Comparison of ENCODE assay signal across 27 mouse cellular contexts in genomic region chr14:46984542-46985125, GRCm38 (mm10).
DNase-seq lines count a peak whose midpoint lies in the region; ATAC-seq and TF ChIP-seq lines count a peak whose summit lies in the region.
"Had no signal": no experiment of that assay in that cellular context is flagged by ENCODE, and none has a peak within 500 bp of the region (broad histone marks: within the 10 kb centered on the region; RNA-seq: fewer than 3 reads in every experiment).

No protein-coding gene starts in this region.

- WGBS in heart, embryonic 13.5 days = 58% methylated on average over 8 of the region's 8 CpGs
- WGBS in kidney, embryonic 16.5 days = 58% methylated on average over 8 of the region's 8 CpGs

- no peaks in the 10 kb centered on the region for H3K9me3 ChIP-seq in heart, embryonic 13.5 days
- no peaks in the 10 kb centered on the region for H3K9me3 ChIP-seq in kidney, embryonic 16.5 days (ENCODE audit: low read length)
- H3K9me3 ChIP-seq: forebrain, embryonic 12.5 days; G1E; hindbrain, embryonic 15.5 days; limb, embryonic 15.5 days; midbrain, embryonic 10.5 days; neural tube, embryonic 13.5 days had no signal

- H3K36me3 ChIP-seq in heart, embryonic 13.5 days = no peaks in the 10 kb centered on the region
- H3K36me3 ChIP-seq in kidney, embryonic 16.5 days (ENCODE audit: insufficient read depth, low read length) = no peaks in the 10 kb centered on the region
- H3K36me3 ChIP-seq: forebrain, embryonic 12.5 days; G1E; hindbrain, embryonic 15.5 days; limb, embryonic 15.5 days; midbrain, embryonic 10.5 days; neural tube, embryonic 13.5 days had no signal

- CTCF ChIA-PET in Patski (lab: Charles Lee) = interaction anchor here (1.0 to 2.1 kb wide), 2 partner anchors 10 to 20 kb away, joined by 3 to 7 read pairs; no protein-coding TSS in a partner anchor

- no peak overlapping the region for H3K4me2 ChIP-seq in heart, embryonic 13.5 days
- no peak overlapping the region for H3K4me2 ChIP-seq in kidney, embryonic 16.5 days (replicated peaks; ENCODE audit: low read depth, low read length)
- H3K4me2 ChIP-seq: forebrain, embryonic 12.5 days; hindbrain, embryonic 15.5 days; limb, embryonic 15.5 days; neural tube, embryonic 13.5 days had no signal

- H3K27me3 ChIP-seq in heart, embryonic 13.5 days (replicated peaks) = no peaks in the 10 kb centered on the region
- no peaks in the 10 kb centered on the region for H3K27me3 ChIP-seq in kidney, embryonic 16.5 days (ENCODE audit: insufficient read depth, low read length)
- H3K27me3 ChIP-seq in Patski = no peaks in the 10 kb centered on the region
- H3K27me3 ChIP-seq: CH12.LX; hindbrain, embryonic 15.5 days; limb, embryonic 15.5 days; neural tube, embryonic 13.5 days had no signal

- TF ChIP-seq CTCF in Patski (IDR thresholded peaks at IDR 0.05) = no peak

- intact Hi-C loops in heart, postnatal 14 days (cut with DNase I) = no loop called here

- H3K27ac ChIP-seq in heart, embryonic 13.5 days (replicated peaks) = peak overlapping the region; percentile 64
- no peak overlapping the region for H3K27ac ChIP-seq in kidney, embryonic 16.5 days (ENCODE audit: low read length)
- H3K27ac ChIP-seq: forebrain, embryonic 12.5 days; hindbrain, embryonic 15.5 days; left cerebral cortex, adult 2 months; limb, embryonic 15.5 days; midbrain, embryonic 10.5 days; neural tube, embryonic 13.5 days had no signal

- H3K9ac ChIP-seq in heart, embryonic 13.5 days = 0 out of 2 replicates have a peak overlapping the region, but pooled peaks have one; percentile 11
- no peak overlapping the region for H3K9ac ChIP-seq in kidney, embryonic 16.5 days (replicated peaks; ENCODE audit: low read length)
- H3K9ac ChIP-seq: forebrain, embryonic 12.5 days; hindbrain, embryonic 15.5 days; limb, embryonic 15.5 days; neural tube, embryonic 13.5 days had no signal

- H3K4me1 ChIP-seq in heart, embryonic 13.5 days = peaks cover 60% of the 10 kb centered on the region
- no peaks in the 10 kb centered on the region for H3K4me1 ChIP-seq in kidney, embryonic 16.5 days (ENCODE audit: insufficient read depth, low read length)

- in situ Hi-C loops in Patski (cut with MboI; ENCODE audit: low pct_unique_long_range_greater_than_20kb) = no loop called here

- no peak for ATAC-seq in heart, embryonic 13.5 days (ENCODE audit: extremely low read depth, insufficient number of reproducible peaks, low FRiP score, low TSS enrichment)
- 0 out of 2 replicates have a peak, but pooled peaks have one; percentile 19 for ATAC-seq in kidney, embryonic 16.5 days (ENCODE audit: low FRiP score, low TSS enrichment)
- peak; percentile 14 for ATAC-seq in Patski
- ATAC-seq: activated CD4-positive, CD25-positive, alpha-beta regulatory T cell, adult 4 months; midbrain, embryonic 16.5 days had no signal

- no peak for DNase-seq in heart, postnatal 14 days
- DNase-seq in kidney, postnatal 14 days = no peak
- no peak for DNase-seq in Patski (ENCODE audit: low read depth, low spot score)
- DNase-seq in fibroblast of lung, adult 2 months (ENCODE audit: low read depth) = peak; percentile 61
- no peak for DNase-seq in adrenal gland, postnatal 10 days
- DNase-seq: adrenal gland, postnatal 14 days; B cell, adult 2 months; cerebellum, adult 9-10 months; heart, postnatal 36 days; kidney, adult 8-10 months; kidney, postnatal 36 days; lung, postnatal 10 days; thymus, adult 2 months; thymus, postnatal 4 days had no signal

- H3K4me3 ChIP-seq in heart, embryonic 13.5 days = no peak overlapping the region
- no peak overlapping the region for H3K4me3 ChIP-seq in kidney, embryonic 16.5 days (ENCODE audit: low read length)
- H3K4me3 ChIP-seq: forebrain, embryonic 12.5 days; hindbrain, embryonic 15.5 days; left cerebral cortex, adult 2 months; limb, embryonic 15.5 days; midbrain, embryonic 10.5 days; myocyte; neural tube, embryonic 13.5 days had no signal

- POLR2A ChIA-PET in Patski (lab: Charles Lee) = no interaction called here
